Mouse (Mus musculus) splenic B cell, adult 2 months (primary cell): ENCODE data around the gene Brd3.

Experiments
- DNase-seq: peaks from one replicate; pipeline ENCODE4 v3.0.0-alpha.2; 2011; ENCODE audit warnings: low read depth, low spot score
- H3K27me3 ChIP-seq: 2 replicates; pipeline ENCODE4 v1.6.1; 2012; ENCODE audit warnings: mild to moderate bottlenecking, low read length, moderate library complexity, mixed read lengths; ENCODE audit not compliant: control insufficient read depth, poor library complexity, insufficient read depth, severe bottlenecking
- H3K36me3 ChIP-seq: 2 replicates; pipeline ENCODE4 v1.6.1; 2012; ENCODE audit warnings: mild to moderate bottlenecking, low read length, moderate library complexity, mixed read lengths; ENCODE audit not compliant: control insufficient read depth, poor library complexity, insufficient read depth, severe bottlenecking

The Brd3 gene

GRCm38 (mm10) chr2:27488362-27488761, 19.1 kb downstream of the Brd3 start:
- no peak for DNase-seq
- Histone ChIP-seq H3K36me3 (no peaks in the 10 kb centered on the region), H3K27me3 (no peaks in the 10 kb centered on the region)

- DNase-seq: no peak
- H3K36me3 ChIP-seq: no peaks in the 10 kb centered on the region
- H3K27me3 ChIP-seq: no peaks in the 10 kb centered on the region
Observed at GRCm38 (mm10) chr2:27487336-27488049, 20.0 kb downstream of the Brd3 start.

- Histone ChIP-seq H3K27me3 (no peaks in the 10 kb centered on the region), H3K36me3 (no peaks in the 10 kb centered on the region)
- DNase-seq: no peak
Observed at GRCm38 (mm10) chr2:27486725-27487124, 20.7 kb downstream of the Brd3 start.

- Histone ChIP-seq H3K27me3 (no peaks in the 10 kb centered on the region), H3K36me3 (no peaks in the 10 kb centered on the region)
- DNase-seq: no peak
Observed at GRCm38 (mm10) chr2:27482265-27482861, 25.1 kb downstream of the Brd3 start.

GRCm38 (mm10) chr2:27480367-27480766, 27.1 kb downstream of the Brd3 start:
- Histone ChIP-seq H3K27me3 (no peaks in the 10 kb centered on the region), H3K36me3 (no peaks in the 10 kb centered on the region)
- peak; percentile 61 for DNase-seq

- no peak for DNase-seq
- Histone ChIP-seq H3K27me3 (no peaks in the 10 kb centered on the region), H3K36me3 (no peaks in the 10 kb centered on the region)
Observed at GRCm38 (mm10) chr2:27479821-27480220, 27.6 kb downstream of the Brd3 start.

GRCm38 (mm10) chr2:27476303-27477192, 30.9 kb downstream of the Brd3 start:
- Histone ChIP-seq H3K27me3 (no peaks in the 10 kb centered on the region), H3K36me3 (no peaks in the 10 kb centered on the region)
- no peak for DNase-seq

- peak; percentile 91 for DNase-seq
- Histone ChIP-seq H3K36me3 (no peaks in the 10 kb centered on the region), H3K27me3 (no peaks in the 10 kb centered on the region)
Observed at GRCm38 (mm10) chr2:27475495-27476302, 31.8 kb downstream of the Brd3 start.

- Histone ChIP-seq H3K27me3 (no peaks in the 10 kb centered on the region), H3K36me3 (no peaks in the 10 kb centered on the region)
- peak; percentile 22 for DNase-seq
Observed at GRCm38 (mm10) chr2:27474621-27475484, 32.6 kb downstream of the Brd3 start.

- H3K27me3 ChIP-seq: no peaks in the 10 kb centered on the region
- H3K36me3 ChIP-seq: no peaks in the 10 kb centered on the region
- DNase-seq: no peak
Observed at GRCm38 (mm10) chr2:27473911-27474310, 33.6 kb downstream of the Brd3 start.

- no peaks in the 10 kb centered on the region for H3K27me3 ChIP-seq
- DNase-seq: peak; percentile 38
- H3K36me3 ChIP-seq: no peaks in the 10 kb centered on the region
Observed at GRCm38 (mm10) chr2:27473061-27473765, 34.2 kb downstream of the Brd3 start.

GRCm38 (mm10) chr2:27471170-27471584, 36.3 kb downstream of the Brd3 start:
- Histone ChIP-seq H3K36me3 (no peaks in the 10 kb centered on the region), H3K27me3 (no peaks in the 10 kb centered on the region)
- DNase-seq: no peak

- Histone ChIP-seq H3K36me3 (no peaks in the 10 kb centered on the region), H3K27me3 (no peaks in the 10 kb centered on the region)
- no peak for DNase-seq
Observed at GRCm38 (mm10) chr2:27470535-27470934, 36.9 kb downstream of the Brd3 start.
